Mouse (Mus musculus): ENCODE measurements around the gene Maco1.

- TF ChIP-seq GATA1 (IDR thresholded peaks at IDR 0.05; ENCODE audit: low read length), result no peak
- TF ChIP-seq TAL1 (IDR thresholded peaks at IDR 0.05; ENCODE audit: low read length), result no peak
These were observed 39.5 kb downstream of the Maco1 start for GRCm38 (mm10) chr4:134813406-134814228.

Data from erythroblast, embryonic 14.5 days (primary cell).